Mouse (Mus musculus) cerebellum, adult 2 months (tissue): ENCODE results near the gene Sbk3. TPM values are rescaled to one million over a fixed set of nuclear protein-coding genes. Genes with fewer than 3 reads are reported as not detected.
"Not testable (repeated sequence)": the region's sequence is repeated elsewhere in the genome, so short reads cannot be mapped to it uniquely, and the experiment has no call there.

Source experiments
- DNase-seq, 2 experiments: peaks; one replicate each; pipeline ENCODE4 v3.0.0; 2021
- H3K27ac ChIP-seq: fragments of 200-500 bp; 2 replicates; pipeline ENCODE4 v1.5.1; 2012; ENCODE audit warnings: low read length, control low read depth, inconsistent platforms; ENCODE audit not compliant: insufficient read depth
- H3K27me3 ChIP-seq: fragments of 200-500 bp; 2 replicates; pipeline ENCODE4 v1.6.1; 2012; ENCODE audit warnings: inconsistent platforms, mild to moderate bottlenecking, low read length, moderate library complexity; ENCODE audit not compliant: control insufficient read depth, insufficient read depth
- H3K4me1 ChIP-seq: fragments of 200-500 bp; 2 replicates; pipeline ENCODE4 v1.6.1; 2011; ENCODE audit warnings: low read length; ENCODE audit not compliant: control insufficient read depth, insufficient read depth
- H3K4me3 ChIP-seq: fragments of 200-500 bp; replicated peaks from 2 replicates; pipeline ENCODE3; 2011; ENCODE audit warnings: mild to moderate bottlenecking, low read depth, low read length, control low read depth; ENCODE audit not compliant: insufficient read depth
- CTCF ChIP-seq: fragments of 200-500 bp; IDR thresholded peaks from 2 replicates; pipeline ENCODE4 v1.5.1; 2011; ENCODE audit warnings: low read depth, mild to moderate bottlenecking, control low read depth, low read length, moderate library complexity, borderline replicate concordance; ENCODE audit not compliant: insufficient read depth
- POLR2A ChIP-seq: fragments of 200-500 bp; IDR thresholded peaks from 2 replicates; pipeline ENCODE4 v1.6.1; 2011; ENCODE audit warnings: low read length, control low read depth, borderline replicate concordance; ENCODE audit not compliant: insufficient read depth
- WGBS: fragments of 180-500 bp; shearing (Covaris S2); methylation state at CpG from one replicate; pipeline ENCODE4 v1.1.7; 2018; 5-methylcytosine and 5-hydroxymethylcytosine counted together
- polyA plus RNA-seq: library from polyadenylated mRNA; depleted of rRNA; stranded (reverse); fragments of >200 nt; gene quantifications from 2 replicates; pipeline ENCODE4 v1.2.3, GENCODE M21; 2012

Gene Sbk3
- polyA plus RNA-seq, 1 experiment: 2.6 TPM

GRCm38 (mm10) chr7:5015118-5016001 is 44.4 kb upstream of the Sbk3 start, which contains the start of gene Gm44973:
TSS of gene Gm44973 (plus strand) at chr7:5015496.
- Histone ChIP-seq H3K4me1 (no peaks in the 10 kb centered on the region), H3K27me3 (no peaks in the 10 kb centered on the region), H3K4me3 (peak within 1 kb of the TSS; percentile 93), H3K27ac (peak within 1 kb of the TSS; percentile 95)
- WGBS: under 1% methylated on average over 73 of the region's 76 CpGs
- TF ChIP-seq CTCF (no peak), POLR2A (peak; percentile 52; the same call in 1 of the 2 replicates)
- DNase-seq: peak; percentile 92

DNA sequence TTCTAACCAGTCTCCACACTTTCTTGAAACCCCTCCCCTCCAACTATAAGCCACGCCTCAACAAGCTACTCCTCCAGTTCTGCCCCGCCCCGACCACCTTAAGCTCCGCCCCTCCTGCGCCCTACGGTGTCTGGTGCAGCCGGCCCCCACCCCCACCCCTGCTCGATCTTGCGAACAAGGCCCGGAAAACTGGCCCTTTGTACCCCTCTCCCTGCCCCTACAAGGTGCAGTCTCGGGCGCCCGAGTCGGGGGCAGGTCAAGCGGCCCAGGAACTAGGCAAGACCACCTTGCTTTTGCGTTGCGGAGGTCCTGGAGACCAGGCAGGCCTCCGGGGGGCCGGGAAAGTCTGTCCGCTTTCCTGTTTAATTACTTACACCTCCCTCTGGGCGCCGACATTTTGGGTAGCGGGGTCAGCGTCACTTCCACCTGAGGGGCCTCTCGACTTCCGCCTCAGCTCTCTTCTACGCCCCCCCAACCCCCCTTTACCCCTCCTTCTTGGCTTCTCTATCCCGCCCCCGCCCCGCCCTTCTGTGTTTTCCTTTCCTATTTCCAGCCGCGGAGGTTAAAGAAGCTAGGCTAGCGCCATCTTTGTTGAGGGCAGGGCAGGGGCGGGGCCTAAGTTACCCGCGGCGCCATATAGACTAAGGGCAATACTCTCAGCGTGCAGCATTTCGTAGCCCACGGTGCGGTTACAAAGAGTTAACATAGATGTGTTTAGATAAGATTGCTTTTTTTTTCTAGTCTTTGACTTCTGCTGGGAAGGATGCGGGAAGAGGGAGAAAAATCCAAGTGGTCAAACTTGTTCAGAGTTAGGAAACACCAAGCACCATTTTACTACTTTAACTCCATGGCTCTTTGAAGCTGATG is 43.5 kb upstream of the Sbk3 start, which contains the start of the genes Zfp524 and Fiz1:
Gene Zfp524 (plus strand): TSS at position 165 of the 867 bp plus-strand sequence.
Gene Fiz1 (minus strand): TSS at position 447 of the 867 bp plus-strand sequence.
- H3K4me3 ChIP-seq: peak within 1 kb of the TSS; percentile 93
- H3K4me1 ChIP-seq: no peaks in the 10 kb centered on the region
- under 1% methylated on average over 42 of the region's 42 CpGs for WGBS

DNA sequence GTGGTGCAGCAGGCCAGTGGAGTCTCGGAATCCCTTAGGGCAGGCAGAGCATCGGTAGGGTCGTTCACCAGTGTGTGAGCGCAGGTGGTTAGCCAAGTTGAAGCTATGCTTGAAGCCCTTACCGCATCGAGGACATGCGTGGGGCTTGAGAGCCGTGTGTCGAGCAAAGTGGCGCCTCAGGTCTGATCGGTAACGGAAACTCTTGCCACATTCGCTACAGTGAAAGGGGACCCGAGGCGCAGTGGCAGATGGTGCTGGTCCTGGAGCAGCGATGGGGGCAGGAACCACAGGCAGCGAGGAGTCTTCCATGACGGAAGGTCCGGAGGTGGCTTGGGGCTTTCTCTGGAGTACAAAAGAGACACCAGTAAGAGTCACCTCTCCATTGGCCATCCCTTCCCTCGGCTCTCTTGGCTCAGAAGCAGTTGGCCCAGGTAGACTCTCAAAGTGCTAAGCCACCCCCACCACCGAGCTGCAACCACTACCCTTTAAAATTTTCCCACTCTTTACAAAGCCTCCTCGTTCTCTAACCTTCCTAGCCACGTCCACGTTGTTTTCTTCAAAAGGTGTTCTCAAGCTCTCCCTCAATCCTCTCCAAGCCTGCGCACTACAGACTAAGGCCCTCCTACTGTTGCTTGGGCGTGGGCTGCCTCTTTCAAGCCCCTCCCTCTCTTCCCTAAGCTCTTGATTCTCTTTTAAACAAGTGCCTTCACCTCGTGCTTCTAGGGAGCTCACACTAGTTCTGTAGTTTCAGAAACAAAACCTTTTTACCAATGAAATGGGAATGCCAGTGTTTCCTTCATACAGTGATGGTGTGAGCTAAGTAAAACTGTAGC is 41.9 kb upstream of the Sbk3 start:
- no peak for TF ChIP-seq POLR2A
- Histone ChIP-seq H3K4me1 (no peaks in the 10 kb centered on the region), H3K4me3 (no peak overlapping the region), H3K27ac (no peak overlapping the region), H3K27me3 (no peaks in the 10 kb centered on the region)
- WGBS: 87% methylated on average over 27 of the region's 27 CpGs
- DNase-seq: no peak

More for the DNA sequence above, 43.5 kb upstream of the Sbk3 start, which contains the start of the genes Zfp524 and Fiz1:
- no peak for TF ChIP-seq CTCF
- TF ChIP-seq POLR2A: no peak
- Histone ChIP-seq H3K27ac (peak within 1 kb of the TSS; percentile 95), H3K27me3 (no peaks in the 10 kb centered on the region)
- peak; percentile 96 to 97 for DNase-seq

GRCm38 (mm10) chr7:5008229-5008628 is 37.3 kb upstream of the Sbk3 start:
- TF ChIP-seq CTCF (no peak), POLR2A (no peak)
- DNase-seq: no peak
- Histone ChIP-seq H3K4me1 (no peaks in the 10 kb centered on the region), H3K27me3 (no peaks in the 10 kb centered on the region), H3K27ac (no peak overlapping the region), H3K4me3 (no peak overlapping the region)
- 93% methylated on average over 26 of the region's 26 CpGs for WGBS

- not testable (repeated sequence) for DNase-seq, H3K4me3 ChIP-seq
- WGBS: 63% methylated on average over 8 of the region's 8 CpGs
Observed at GRCm38 (mm10) chr7:5002876-5003275, 31.9 kb upstream of the Sbk3 start.

DNA sequence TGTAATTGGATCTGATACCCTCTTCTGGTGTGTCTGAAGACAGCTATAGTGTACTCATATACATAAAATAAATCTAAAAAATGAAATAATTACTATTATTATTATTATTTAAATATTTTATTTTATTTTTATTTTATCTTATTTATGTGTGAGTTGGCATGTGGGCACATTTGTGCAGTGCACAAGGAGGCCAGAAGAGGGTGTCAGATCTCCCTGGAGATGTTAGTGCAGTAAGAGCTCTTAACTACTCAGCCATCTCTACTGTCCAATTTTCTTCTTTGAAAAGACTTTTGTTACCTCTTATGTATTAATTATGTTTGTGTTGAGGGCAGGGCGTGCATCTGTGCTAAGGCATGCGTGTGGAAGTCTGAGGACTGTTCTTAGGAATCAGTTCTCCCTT is 28.9 kb upstream of the Sbk3 start:
- peak; percentile 34; the same call in 1 of the 2 replicates for TF ChIP-seq CTCF
- TF ChIP-seq POLR2A: no peak
- H3K27ac ChIP-seq: no peak overlapping the region

More at GRCm38 (mm10) chr7:5002876-5003275, 31.9 kb upstream of the Sbk3 start:
- H3K27ac ChIP-seq, H3K27me3 ChIP-seq, H3K4me1 ChIP-seq: not testable (repeated sequence)

GRCm38 (mm10) chr7:4996934-4997333 is 26.0 kb upstream of the Sbk3 start:
- TF ChIP-seq POLR2A (no peak), CTCF (no peak)
- H3K27ac ChIP-seq: peak overlapping the region; percentile 48; the same call in 1 of the 2 replicates
- 42% methylated on average over 8 of the region's 8 CpGs for WGBS
- peaks cover 3% of the 10 kb centered on the region for H3K4me1 ChIP-seq
- H3K4me3 ChIP-seq: peak overlapping the region; percentile 85
- no peak for DNase-seq
- H3K27me3 ChIP-seq: no peaks in the 10 kb centered on the region

More for the DNA sequence above, 28.9 kb upstream of the Sbk3 start:
- Histone ChIP-seq H3K4me3 (no peak overlapping the region), H3K4me1 (no peaks in the 10 kb centered on the region), H3K27me3 (no peaks in the 10 kb centered on the region)
- no peak for DNase-seq
- WGBS: 70% methylated on average over 2 of the region's 2 CpGs
